Mouse (Mus musculus) cerebellum, adult 11-12 months (tissue): ENCODE data around the gene BC051019.
A peak's percentile ranks its signal among the peaks of the same experiment; 100 is the strongest.

ENCODE experiments used
- DNase-seq: peaks from one replicate; pipeline ENCODE4 v3.0.0; 2022

BC051019 gene

DNA sequence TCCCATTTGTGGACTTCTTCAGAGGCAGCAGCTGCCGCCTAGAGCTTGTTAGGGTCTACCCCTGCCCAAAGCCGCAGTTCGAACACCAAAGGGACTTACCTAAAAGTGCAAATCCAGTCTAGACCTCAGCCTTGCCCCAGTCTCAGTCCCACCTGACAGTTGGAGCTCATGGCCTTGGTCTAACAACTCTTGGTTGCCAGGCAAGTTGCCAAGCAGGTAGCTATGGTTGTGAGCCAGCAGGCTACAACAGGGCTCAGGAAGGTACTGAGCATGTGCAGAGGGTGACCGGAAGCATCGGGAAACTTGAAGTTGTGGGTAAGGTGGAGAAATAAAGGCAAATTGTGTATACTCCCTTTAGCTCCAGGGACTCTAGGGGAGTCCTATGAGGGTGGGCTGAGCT, at the start of gene BC051019:
BC051019 (minus strand) TSS at position 154 of the 400 bp plus-strand sequence.
- DNase-seq: no peak

DNA sequence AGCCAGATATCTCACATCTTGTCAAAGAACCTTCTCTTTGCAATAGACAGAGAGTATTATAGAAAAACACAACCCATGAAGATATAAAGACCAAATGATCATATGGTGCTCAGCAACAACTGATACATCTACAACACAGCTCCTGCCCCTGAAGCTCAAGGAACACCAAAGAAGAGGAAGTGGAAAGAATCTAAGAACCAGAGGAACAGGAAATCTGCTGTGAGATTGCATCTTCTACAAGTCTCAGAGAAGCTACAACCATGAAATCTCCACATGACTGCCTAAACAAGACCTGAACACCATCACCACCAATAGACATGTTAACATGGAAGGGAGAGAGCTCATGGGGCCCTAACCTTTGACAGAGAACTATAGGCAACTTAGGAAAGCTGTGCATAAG, 48.6 kb upstream of the BC051019 start:
- DNase-seq: no peak

DNA sequence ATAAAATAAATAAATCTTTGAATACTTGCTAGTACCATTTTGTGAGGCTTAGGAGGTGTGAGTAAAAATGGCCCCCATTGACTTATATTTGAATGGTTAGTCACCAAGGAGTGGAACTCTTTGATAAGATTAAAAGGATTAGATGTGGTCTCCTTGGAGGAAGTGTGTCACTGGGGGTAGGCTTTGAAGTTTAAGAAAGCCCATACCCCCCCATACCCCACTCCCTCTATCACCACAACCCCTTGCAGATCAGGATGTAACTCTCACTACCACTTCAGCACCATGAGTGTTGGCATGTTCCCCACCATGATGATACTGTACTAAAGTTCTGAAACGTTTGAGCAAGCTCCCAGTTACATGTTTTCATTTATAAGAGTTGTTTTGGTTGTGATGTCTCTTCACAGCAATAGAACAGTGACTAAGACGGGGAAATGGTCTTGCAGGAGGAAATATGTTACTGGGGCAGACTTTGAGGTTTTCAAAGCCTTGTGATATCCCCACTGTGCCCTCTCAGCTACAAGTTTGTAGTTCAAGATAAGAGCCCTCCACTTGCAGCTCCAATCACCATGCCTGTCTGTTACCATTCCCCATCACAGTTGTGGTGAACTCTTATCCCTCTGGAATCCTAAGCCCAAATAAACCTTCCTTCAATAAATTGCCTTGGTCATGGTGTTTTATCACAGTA, 45.2 kb upstream of the BC051019 start:
- no peak for DNase-seq

DNA sequence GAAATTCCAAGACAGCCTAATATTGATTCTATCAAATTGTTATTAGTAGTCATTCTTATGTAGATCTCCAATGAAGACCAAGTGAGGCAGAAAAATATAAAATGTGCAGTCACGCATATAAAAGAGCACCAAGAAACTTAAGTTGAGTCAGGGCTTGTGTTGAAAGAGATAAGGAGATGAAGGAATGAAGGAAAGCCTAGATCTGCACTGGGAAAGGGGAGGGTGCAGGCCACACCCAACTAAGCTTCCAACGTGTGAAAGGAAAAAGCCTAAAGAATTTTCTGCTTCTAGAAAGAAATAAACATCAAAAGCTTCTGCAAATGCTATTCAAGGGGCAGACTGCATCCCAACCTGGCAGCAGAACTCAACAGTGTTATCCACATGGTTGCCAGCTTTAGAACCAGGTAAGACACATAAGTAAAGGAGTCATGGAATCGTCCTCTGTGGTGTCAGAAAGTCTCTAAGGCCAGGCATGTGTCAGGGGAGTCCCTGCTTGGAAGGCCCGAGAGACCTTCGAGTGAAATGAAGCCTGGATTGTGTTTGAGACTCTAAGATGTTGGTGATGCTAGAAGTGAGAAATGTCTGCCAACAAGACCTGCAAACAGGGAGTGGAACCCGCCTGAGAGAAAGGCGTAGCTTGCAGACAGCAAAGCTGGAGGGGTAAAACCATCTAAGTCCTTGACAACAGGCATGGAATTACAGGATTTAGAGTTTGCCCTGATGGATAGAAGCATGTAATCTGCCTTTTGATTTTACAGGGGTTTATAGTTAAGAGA, 44.1 kb upstream of the BC051019 start:
- DNase-seq: no peak

DNA sequence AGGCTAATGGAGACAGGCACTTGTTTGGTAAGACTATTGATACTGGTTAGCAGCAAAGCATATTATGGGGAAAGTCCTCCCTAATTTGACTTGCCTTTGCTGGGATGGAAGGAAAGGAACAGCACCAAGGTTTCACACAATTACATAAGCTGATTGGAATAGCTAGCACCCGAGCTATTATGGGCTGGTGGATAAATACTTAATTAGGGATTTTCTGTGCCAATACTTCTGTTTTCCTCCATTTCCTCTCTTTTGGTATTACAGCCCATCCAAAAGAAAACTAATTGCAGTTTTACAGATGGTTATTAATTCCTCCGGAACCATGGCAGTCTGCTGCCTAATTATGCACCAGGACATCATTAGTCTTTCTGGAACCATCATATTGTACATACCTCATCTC, 40.4 kb upstream of the BC051019 start:
- no peak for DNase-seq

DNA sequence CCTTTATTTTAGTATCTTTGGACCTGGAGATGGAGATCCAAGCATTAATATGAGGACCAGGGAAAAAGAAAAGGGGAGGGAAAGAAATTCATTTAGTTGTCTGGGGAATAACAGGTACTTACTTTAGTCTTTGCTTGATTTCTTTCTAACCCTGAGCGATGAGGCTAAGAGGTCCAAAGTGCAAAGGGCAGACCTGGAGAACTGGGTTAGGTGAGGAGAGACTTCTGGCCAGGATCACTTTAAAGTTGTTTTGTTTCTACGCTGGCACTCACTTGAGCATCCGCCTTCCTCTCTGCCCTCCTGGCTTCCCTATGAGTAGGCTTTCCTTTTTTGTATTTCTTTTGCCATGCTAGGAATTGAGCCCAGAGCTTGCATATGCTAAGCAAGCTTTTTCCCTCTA, 32.6 kb upstream of the BC051019 start:
- no peak for DNase-seq

DNA sequence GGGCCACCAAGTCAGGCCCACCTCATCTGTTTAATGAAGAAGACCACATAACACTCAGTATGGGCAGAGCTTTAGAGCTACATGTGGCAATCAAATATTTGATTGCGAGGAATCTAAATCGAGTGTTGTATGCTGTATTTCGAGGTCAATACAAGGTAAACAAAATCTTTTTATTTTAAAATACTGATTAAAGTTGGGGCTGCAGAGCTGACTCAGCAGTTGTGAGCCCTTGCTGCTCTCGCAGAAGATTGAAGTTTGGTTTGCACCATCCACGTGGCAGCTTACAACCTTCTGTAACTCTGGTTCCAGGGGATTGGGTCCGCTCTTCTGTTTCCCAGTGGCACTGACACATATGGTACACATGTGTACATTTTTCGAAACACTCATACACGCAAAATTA, 30.4 kb upstream of the BC051019 start:
- no peak for DNase-seq

DNA sequence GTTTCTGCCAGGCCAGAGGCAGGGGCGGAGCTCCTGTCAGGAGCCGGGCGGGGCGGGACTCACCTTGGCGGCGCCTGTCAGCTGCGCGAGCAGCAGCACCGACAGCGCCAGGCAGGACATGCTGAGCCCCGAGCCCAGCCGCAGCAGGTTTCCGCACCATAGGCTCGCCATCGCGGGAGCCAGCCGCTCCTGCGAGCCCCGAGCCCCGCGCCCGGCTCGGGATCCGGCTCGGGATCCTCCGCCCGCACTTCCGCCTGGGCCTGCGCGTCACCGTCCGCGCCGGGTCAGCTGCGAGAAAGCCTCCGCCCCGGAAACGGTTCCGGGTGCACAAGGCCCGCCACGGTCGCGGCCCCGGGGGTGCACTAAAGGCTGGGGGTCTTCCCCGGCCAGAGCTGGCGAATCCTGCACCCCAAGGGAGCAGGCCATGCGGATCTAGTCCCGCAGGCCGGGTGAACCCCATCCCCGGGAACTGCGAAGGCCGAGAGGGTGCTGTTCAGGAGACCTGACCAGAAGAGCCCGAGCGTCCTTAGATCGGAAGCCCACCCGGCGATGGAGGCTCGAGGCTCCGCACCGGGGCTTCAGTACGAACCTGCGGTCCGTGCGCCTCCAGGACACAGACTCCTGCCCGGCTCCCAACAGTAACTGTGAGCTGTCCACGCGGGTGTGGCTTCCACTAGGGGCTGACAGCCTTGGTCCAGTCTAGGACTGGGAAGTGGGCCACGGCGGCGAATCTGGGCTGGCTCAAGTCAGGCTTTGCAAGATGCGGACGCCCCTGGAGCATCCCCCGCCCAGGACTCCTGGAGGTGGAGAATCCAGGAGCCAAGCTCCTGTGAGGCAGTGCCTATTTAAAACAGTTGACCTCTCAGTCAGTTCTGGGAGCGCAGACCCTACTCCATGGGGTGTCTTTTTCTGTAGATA, 28.6 kb upstream of the BC051019 start, which contains the start of gene Tmem9b:
Tmem9b (minus strand) TSS at position 868 of the 918 bp plus-strand sequence.
- peak; percentile 77 for DNase-seq

DNA sequence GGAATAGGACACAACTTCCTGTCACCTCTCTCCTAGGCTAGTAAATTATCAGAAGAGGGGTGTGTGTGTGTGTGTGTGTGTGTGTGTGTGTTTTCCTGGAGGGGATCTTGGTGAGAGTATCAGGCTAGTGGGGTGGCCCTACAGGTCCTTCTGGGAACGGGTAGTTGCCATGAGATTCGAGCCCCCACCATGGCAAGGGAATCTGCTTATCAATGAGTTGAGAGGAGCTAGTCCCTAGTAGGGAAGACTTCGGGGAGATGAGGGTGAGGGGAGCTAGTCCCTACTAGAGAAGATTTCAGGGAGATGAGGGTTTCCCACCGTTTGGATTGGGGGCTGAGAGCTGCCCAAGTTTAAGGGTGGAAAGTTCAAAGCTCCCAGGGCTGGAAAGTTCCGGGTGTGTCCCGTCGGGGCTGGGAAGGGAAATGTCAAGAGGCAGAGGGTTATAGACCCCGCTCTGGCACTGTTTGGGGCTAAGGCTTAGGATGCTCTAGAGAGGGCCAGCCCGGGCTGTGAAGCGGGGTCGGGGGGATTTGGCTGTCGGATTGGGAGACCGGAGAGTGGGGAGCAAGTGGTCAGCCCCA, 27.9 kb upstream of the BC051019 start:
- DNase-seq: no peak

DNA sequence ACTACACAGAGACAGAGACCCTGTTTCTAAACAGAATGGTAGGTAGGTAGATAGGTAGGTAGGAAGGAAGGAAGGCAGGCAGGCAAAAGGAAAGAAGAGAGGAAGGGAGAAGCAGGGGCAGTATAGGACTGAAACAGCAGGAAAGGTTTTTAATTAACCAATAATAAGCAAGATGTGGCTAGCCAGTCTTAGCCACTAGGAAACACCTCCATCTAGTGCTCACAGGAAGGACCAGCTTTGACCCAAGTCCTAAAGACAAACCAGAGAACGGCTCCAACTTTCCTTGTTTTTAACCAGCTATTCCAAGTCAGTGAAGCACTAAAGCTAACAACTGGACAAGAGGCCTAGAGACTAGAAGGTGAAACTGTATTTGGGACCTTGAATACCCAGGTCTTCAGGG, 24.1 kb upstream of the BC051019 start:
- DNase-seq: no peak

DNA sequence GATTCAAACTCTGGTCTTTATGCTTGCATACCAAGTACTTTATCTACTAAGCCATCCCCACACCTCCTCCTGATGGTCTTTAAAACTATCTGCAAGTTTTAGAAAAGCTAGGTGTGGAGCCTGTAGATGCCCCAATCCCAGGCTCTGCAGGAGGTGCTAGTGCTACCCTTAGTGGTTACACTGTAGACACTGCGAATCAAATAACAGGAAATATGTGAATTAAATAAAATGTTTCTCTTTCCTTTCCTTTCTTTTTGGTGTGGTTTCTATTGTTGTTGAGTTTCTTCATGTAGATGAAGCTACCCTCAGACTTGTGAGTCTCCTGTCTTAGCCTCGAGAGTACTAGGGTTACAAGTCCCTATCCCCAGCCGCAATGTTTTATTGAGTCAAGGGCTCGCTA, 18.1 kb upstream of the BC051019 start:
- no peak for DNase-seq

DNA sequence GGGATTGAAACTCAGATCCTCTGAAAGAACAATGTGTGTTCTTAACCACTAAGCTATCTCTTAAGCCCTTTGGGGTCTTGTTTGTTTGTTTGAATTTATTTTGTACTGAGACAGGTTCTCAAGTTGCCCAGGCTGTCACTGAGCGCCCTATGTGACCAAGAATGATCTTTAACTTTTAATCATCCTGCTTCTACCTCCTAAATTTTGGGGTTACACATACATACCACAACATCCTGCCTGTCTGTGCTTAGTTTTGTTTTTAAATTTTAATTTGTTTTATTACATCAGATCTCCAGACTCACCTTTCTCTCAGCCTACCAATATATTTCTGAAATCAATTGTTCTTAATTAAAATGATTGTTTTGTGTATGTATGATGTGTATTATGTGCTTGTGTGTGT, 17.4 kb upstream of the BC051019 start:
- no peak for DNase-seq

DNA sequence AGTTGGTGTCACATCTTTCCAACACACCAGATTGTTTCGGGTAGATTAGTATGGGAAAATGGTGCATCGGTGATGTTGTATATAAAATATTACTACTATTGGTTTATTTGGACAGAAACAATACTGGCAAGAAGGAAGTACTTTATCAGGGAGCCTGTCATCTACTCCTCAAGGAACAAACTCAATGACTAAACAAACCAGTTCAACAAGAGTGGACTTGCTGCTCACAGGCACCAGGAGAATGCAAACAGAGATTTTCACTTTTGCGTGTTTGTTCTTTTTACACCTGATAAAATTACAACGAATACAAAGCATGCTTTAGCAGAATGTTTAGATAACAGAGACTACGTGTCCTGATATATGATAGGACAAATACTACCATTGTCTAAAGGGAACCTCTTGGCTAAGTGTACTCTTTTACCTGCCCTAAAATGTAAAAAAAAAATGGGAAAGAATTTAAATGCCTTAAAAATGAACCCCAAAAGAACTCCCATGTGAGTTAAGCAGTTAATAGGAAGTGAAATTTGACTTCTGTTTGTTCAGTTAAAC, 16.2 kb upstream of the BC051019 start:
- no peak for DNase-seq

DNA sequence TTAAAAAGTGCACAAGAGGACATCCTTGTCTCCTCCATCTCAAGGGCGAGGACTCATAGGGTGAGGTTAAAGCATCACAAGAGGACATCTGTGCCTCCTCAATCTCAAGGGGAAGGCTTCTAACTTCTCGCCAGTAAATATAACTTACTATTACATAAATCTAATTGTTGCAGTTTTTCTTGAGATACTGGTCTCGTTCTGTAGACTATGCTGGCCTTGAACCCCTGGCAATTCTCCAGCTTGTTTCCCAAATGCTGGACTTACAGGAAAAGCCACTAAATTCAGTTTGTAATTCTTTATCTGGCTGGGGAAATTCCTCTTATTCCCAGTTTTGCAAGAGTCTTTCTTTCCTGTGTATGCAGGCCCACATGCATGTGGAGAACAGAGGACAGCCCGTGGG, 11.2 kb upstream of the BC051019 start:
- DNase-seq: no peak

DNA sequence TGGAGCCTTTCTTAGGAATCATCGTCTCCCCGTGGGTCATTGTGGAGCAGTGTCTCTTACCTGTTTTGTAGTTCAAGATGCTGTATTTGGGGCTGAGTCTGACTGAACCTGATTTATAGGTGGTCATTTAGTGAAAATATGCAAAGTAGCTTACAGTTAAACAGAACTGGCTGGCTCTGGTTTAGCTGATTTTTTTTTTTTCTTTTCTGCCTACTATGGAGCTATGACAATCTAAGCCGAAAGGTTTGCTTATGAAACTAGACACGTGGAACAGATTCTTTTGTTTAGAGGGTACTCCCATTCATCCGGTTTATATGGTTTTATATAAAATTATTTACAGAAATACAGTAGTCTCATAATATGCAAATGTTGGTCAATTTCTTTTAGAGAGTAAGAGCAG, 8.0 kb upstream of the BC051019 start, which contains the start of gene Ascl3:
Ascl3 (minus strand) TSS at position 101 of the 400 bp plus-strand sequence.
- DNase-seq: no peak

DNA sequence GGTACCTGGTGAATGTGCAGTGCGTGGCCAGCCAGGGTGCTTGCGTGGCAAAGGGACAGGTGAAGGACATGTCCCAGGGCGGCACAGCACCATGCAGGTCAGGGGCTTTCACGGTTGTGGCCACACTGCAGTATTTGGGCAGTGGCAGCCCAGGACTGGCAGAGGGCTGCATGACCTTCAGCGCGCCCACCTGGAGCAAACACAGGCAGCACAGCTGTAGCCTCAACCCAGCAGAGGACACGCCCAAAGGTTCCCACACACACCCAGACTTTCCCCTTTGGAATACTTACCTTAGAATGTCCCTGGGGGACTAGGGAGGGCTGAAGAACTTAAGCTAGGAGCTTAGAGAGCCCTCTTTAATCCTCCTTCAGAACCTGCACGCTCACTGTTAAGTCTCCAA, 536 bp downstream of the BC051019 start:
- no peak for DNase-seq

DNA sequence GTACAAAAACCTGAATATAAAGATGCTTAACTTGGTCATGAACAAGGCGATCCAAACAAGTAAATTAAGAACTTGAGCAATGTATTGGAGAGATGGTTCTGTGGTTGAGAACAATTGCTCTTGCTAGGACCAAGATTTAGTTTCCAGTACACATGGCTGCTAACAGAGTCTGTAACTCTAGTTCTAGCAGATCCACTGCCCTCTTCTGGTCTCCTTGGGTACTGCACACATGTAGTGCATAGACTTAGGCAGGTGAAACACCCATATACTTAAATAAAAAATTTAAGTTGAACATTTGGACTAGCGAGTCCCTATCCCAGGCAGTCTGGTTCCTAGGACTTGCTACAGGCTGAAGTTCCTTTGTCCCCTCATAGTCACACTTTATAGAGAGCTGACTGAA, 1.0 kb downstream of the BC051019 start:
- no peak for DNase-seq

DNA sequence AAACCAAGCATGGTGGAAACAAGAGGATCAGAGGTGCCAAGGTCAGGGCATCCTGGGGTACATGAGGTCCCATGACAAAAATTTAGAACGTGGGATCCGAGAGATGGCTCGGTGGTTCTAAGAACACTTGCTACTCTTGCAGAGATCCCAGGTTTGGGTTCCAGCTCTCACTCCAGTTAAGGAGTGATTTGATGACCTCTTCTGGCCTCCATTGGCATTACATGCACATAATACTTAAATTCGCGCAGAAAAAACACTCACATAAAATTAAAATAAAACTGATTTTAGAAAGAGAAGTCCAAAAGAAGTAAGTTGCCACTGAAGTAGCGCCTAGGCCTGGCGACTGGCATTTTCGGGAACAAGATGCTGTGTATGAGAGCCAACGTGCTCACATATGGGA, 4.4 kb downstream of the BC051019 start:
- DNase-seq: no peak

DNA sequence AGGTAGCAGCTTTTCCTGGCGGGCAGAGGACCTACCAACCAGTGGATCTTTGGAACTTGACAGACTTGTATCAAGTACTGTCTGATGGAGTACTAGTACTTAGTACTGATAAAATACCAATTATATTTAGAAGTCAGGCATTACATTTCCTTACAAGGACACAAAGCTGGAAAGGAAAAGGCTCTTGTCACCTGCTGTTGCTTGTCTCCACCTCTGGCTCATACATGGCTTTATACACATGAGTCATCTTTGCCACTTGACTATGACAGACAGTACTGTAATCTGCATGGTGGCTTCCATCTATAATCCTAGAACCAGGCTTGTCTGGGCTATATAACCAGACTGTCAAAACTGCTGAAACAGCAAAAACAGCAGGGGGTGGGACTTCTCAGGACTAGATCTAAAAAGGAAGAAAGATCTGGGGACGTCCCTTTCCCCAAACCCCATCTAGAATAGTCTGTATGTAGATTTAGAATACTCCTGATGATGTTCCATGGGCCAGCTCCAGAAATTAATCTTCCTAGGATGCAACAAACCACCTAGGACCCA, 10.1 kb downstream of the BC051019 start:
- DNase-seq: no peak

DNA sequence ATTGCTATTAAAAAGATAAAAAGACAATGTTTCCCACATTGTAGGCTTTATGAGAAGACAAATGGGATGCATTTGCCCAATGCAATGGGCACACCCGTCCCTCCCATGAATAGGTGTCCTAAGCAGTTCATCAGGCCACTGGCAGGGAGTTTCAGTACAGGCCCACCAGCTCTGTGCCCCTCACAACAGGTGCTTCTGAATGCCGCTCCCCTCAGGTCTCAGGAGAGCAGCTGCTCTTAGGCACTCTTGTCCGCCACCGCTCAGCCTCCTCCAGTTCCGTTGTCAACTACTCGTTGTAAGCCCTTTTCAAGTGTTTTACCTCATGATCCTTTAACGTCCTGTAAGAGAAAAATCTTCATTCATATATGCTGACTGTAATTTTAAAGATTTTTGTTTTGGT, 11.5 kb downstream of the BC051019 start:
- no peak for DNase-seq

DNA sequence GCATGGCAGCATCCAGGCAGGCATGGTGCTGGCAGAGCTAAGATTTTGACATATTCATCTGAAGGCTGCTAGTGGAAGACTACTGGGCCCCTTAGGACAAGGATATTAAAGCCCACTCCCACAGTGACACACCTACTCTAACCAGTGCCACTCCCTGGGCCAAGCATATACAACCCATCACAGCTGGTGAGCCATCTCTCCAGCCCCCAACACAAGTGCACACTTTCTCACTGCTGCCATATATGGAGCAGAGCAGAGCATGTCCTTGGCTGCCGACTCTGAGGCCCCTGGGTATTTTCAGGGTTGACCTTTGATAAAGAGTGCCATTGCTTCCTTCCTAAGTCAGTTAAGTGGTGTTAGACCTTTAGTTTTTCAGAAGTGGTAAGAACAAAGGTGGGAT, 13.6 kb downstream of the BC051019 start:
- DNase-seq: no peak

DNA sequence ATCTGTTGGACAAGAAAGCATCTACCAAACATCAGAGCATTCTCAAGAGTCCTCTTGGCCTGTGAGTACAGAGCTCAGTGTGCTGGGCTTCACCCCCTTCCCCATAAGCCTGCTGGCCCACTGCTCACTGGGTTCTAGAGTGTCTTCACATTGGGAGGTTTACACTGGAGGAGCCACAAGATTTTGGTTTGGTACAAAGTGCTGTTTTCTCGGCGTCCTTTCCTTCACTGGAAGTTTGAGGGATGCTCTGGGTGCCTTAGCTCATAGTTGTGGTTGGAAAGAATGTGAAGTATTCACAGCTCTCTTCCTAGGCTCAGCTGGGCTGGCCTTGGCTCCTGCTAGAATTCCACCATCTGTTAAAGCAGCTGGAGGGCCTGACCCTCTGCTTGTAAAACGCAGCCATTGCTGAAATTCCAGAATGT, 14.7 kb downstream of the BC051019 start:
- no peak for DNase-seq
